Comparison of ENCODE assay signal across 11 mouse cellular contexts in the genomic region with DNA sequence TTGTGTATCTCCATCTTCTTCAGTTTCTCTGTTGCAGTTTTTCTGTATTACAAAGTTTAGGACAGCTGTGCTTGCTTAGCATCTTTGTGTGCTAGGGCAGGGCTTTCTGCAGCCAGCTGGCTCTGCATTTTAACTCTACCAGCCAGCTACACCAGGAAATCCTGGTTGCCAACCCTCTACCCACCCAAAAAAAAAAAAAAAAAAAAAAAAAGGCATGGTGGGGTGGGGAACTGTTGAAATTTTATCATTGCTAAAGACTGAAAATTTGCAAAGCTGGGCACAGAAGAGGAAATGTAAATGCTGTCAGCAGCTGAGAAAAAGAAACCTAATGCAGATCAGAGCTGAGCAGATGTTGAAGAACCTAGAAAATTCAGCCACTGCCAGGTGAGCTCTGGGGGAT. TPM values are rescaled to one million over a fixed set of nuclear protein-coding genes. Genes with fewer than 3 reads are reported as not detected.
"Had no signal": no experiment of that assay in that cellular context is flagged by ENCODE, and none has a peak within 500 bp of the region (broad histone marks: within the 10 kb centered on the region; RNA-seq: fewer than 3 reads in every experiment).

No protein-coding gene starts in this region.

RNA-seq across cellular contexts. Expression of gene Gm36079, which starts 16.7 kb away (rescaled TPM):
- total RNA-seq: left cerebral cortex, adult 2 months; left cerebral cortex, adult 8-10 months; left cerebral cortex, postnatal 10 days; left cerebral cortex, postnatal 14 days; left cerebral cortex, postnatal 25 days; left cerebral cortex, postnatal 36 days; left cerebral cortex, postnatal 4 days; liver, adult 2 months; megakaryocyte-erythroid progenitor cell, adult 5-6 weeks; midbrain, postnatal 0 days; monocyte, adult 5-6 weeks had no signal

RNA-seq across cellular contexts. Expression of gene Gm21188, which starts 41.9 kb away (rescaled TPM):
- total RNA-seq: left cerebral cortex, adult 8-10 months; left cerebral cortex, postnatal 10 days; left cerebral cortex, postnatal 14 days; left cerebral cortex, postnatal 25 days; left cerebral cortex, postnatal 4 days; megakaryocyte-erythroid progenitor cell, adult 5-6 weeks; midbrain, postnatal 0 days had no signal

RNA-seq across cellular contexts. Expression of gene B020031M17Rik, which starts 59.5 kb away (rescaled TPM):
- total RNA-seq: left cerebral cortex, adult 2 months; left cerebral cortex, adult 8-10 months; left cerebral cortex, postnatal 10 days; left cerebral cortex, postnatal 14 days; left cerebral cortex, postnatal 25 days; left cerebral cortex, postnatal 36 days; left cerebral cortex, postnatal 4 days; liver, adult 2 months; megakaryocyte-erythroid progenitor cell, adult 5-6 weeks; midbrain, postnatal 0 days; monocyte, adult 5-6 weeks had no signal
